Mouse (Mus musculus): ENCODE results near the gene Asprv1. TPM values are rescaled to one million over a fixed set of nuclear protein-coding genes. Genes with fewer than 3 reads are reported as not detected.

The Asprv1 gene
- total and polyA plus RNA-seq, 3 experiments, result 0.33 TPM; not detected in 2

GRCm38 (mm10) chr6:86636495-86636894 lies 8.5 kb downstream of the Asprv1 start:
- H3K27me3 ChIP-seq (ENCODE audit: insufficient read depth, low read length), result peaks cover 4% of the 10 kb centered on the region; the same call in 1 of the 2 replicates
- no peaks in the 10 kb centered on the region for H3K9me3 ChIP-seq (replicated peaks)
- H3K4me1 ChIP-seq (ENCODE audit: insufficient read depth, low read depth, low read length), result peaks cover 52% of the 10 kb centered on the region
- DNase-seq (ENCODE audit: low spot score) (no peak), ATAC-seq (ENCODE audit: extremely low read depth, insufficient number of reproducible peaks, low FRiP score, poor library complexity, severe bottlenecking) (0 out of 2 replicates have a peak, but pooled peaks have one; percentile 29)
- H3K4me3 ChIP-seq (ENCODE audit: low read depth, low read length), result peak overlapping the region; percentile 11; the same call in 1 of the 2 replicates
- TF ChIP-seq TAL1 (conservative IDR thresholded peaks at IDR 0.05; ENCODE audit: low read depth, low read length), result no peak
- TF ChIP-seq GATA2 (IDR thresholded peaks at IDR 0.05; ENCODE audit: borderline replicate concordance, low read depth, low read length), result no peak
- no peak for TF ChIP-seq POLR2AphosphoS5 (IDR thresholded peaks at IDR 0.05; ENCODE audit: insufficient replicate concordance, low read depth, low read length)
- H3K36me3 ChIP-seq (replicated peaks), result no peaks in the 10 kb centered on the region

GRCm38 (mm10) chr6:86637171-86637835 lies 9.3 kb downstream of the Asprv1 start:
- Histone ChIP-seq H3K9me3 (replicated peaks) (no peaks in the 10 kb centered on the region), H3K36me3 (replicated peaks) (no peaks in the 10 kb centered on the region), H3K4me3 (ENCODE audit: low read depth, low read length) (no peak overlapping the region), H3K4me1 (ENCODE audit: insufficient read depth, low read depth, low read length) (peaks cover 57% of the 10 kb centered on the region), H3K27me3 (ENCODE audit: insufficient read depth, low read length) (no peaks in the 10 kb centered on the region)
- DNase-seq (ENCODE audit: low spot score) (no peak), ATAC-seq (ENCODE audit: extremely low read depth, insufficient number of reproducible peaks, low FRiP score, poor library complexity, severe bottlenecking) (peak; percentile 47; the same call in 1 of the 2 replicates)
- TF ChIP-seq TAL1 (conservative IDR thresholded peaks at IDR 0.05; ENCODE audit: low read depth, low read length) (peak; percentile 53), GATA2 (IDR thresholded peaks at IDR 0.05; ENCODE audit: borderline replicate concordance, low read depth, low read length) (no peak)

- Histone ChIP-seq H3K27me3 (ENCODE audit: insufficient read depth, low read length) (no peaks in the 10 kb centered on the region), H3K9me3 (replicated peaks) (no peaks in the 10 kb centered on the region), H3K4me3 (ENCODE audit: low read depth, low read length) (no peak overlapping the region), H3K36me3 (replicated peaks) (no peaks in the 10 kb centered on the region), H3K4me1 (ENCODE audit: insufficient read depth, low read depth, low read length) (peaks cover 62% of the 10 kb centered on the region)
- TF ChIP-seq GATA1 (IDR thresholded peaks at IDR 0.05; ENCODE audit: borderline replicate concordance, low read length) (no peak), TAL1 (conservative IDR thresholded peaks at IDR 0.05; ENCODE audit: low read depth, low read length) (no peak), GATA2 (IDR thresholded peaks at IDR 0.05; ENCODE audit: borderline replicate concordance, low read depth, low read length) (no peak), CTCF (IDR thresholded peaks at IDR 0.05; ENCODE audit: low read depth, low read length) (no peak), POLR2AphosphoS5 (IDR thresholded peaks at IDR 0.05; ENCODE audit: insufficient replicate concordance, low read depth, low read length) (no peak)
- ATAC-seq (ENCODE audit: extremely low read depth, insufficient number of reproducible peaks, low FRiP score, poor library complexity, severe bottlenecking) (no peak), DNase-seq (ENCODE audit: low spot score) (no peak)
Observed at GRCm38 (mm10) chr6:86637860-86638259, 9.9 kb downstream of the Asprv1 start.

- no peaks in the 10 kb centered on the region for H3K9me3 ChIP-seq (replicated peaks)
- no peak overlapping the region for H3K4me3 ChIP-seq (ENCODE audit: low read depth, low read length)
- no peaks in the 10 kb centered on the region for H3K27me3 ChIP-seq (ENCODE audit: insufficient read depth, low read length)
- ATAC-seq (ENCODE audit: extremely low read depth, insufficient number of reproducible peaks, low FRiP score, poor library complexity, severe bottlenecking), result no peak
- H3K4me1 ChIP-seq (ENCODE audit: insufficient read depth, low read depth, low read length), result peaks cover 62% of the 10 kb centered on the region
- no peak for TF ChIP-seq POLR2AphosphoS5 (IDR thresholded peaks at IDR 0.05; ENCODE audit: insufficient replicate concordance, low read depth, low read length)
- TF ChIP-seq GATA1 (IDR thresholded peaks at IDR 0.05; ENCODE audit: borderline replicate concordance, low read length), result no peak
- TF ChIP-seq TAL1 (conservative IDR thresholded peaks at IDR 0.05; ENCODE audit: low read depth, low read length), result no peak
- TF ChIP-seq GATA2 (IDR thresholded peaks at IDR 0.05; ENCODE audit: borderline replicate concordance, low read depth, low read length), result no peak
- no peak for TF ChIP-seq CTCF (IDR thresholded peaks at IDR 0.05; ENCODE audit: low read depth, low read length)
- no peak for DNase-seq (ENCODE audit: low spot score)
- H3K36me3 ChIP-seq (replicated peaks), result no peaks in the 10 kb centered on the region
Observed at GRCm38 (mm10) chr6:86638434-86638833, 10.5 kb downstream of the Asprv1 start.

- H3K4me3 ChIP-seq (ENCODE audit: low read depth, low read length), result no peak overlapping the region; the same call in 1 of the 2 replicates
- peaks cover 69% of the 10 kb centered on the region for H3K4me1 ChIP-seq (ENCODE audit: insufficient read depth, low read depth, low read length)
- peak; percentile 79 for ATAC-seq (ENCODE audit: extremely low read depth, insufficient number of reproducible peaks, low FRiP score, poor library complexity, severe bottlenecking)
- DNase-seq (ENCODE audit: low spot score), result peak; percentile 64
- no peaks in the 10 kb centered on the region for H3K36me3 ChIP-seq (replicated peaks)
- H3K27me3 ChIP-seq (ENCODE audit: insufficient read depth, low read length), result no peaks in the 10 kb centered on the region
- H3K9me3 ChIP-seq (replicated peaks), result no peaks in the 10 kb centered on the region
- TF ChIP-seq GATA2 (IDR thresholded peaks at IDR 0.05; ENCODE audit: borderline replicate concordance, low read depth, low read length) (no peak), TAL1 (conservative IDR thresholded peaks at IDR 0.05; ENCODE audit: low read depth, low read length) (peak; percentile 78)
Observed at GRCm38 (mm10) chr6:86639180-86640160, 11.5 kb downstream of the Asprv1 start.

GRCm38 (mm10) chr6:86640161-86640560 lies 12.2 kb downstream of the Asprv1 start:
- H3K9me3 ChIP-seq (replicated peaks), result no peaks in the 10 kb centered on the region
- no peaks in the 10 kb centered on the region for H3K36me3 ChIP-seq (replicated peaks)
- no peak for ATAC-seq (ENCODE audit: extremely low read depth, insufficient number of reproducible peaks, low FRiP score, poor library complexity, severe bottlenecking)
- H3K4me1 ChIP-seq (ENCODE audit: insufficient read depth, low read depth, low read length), result peaks cover 74% of the 10 kb centered on the region
- TF ChIP-seq TAL1 (conservative IDR thresholded peaks at IDR 0.05; ENCODE audit: low read depth, low read length) (no peak), POLR2AphosphoS5 (IDR thresholded peaks at IDR 0.05; ENCODE audit: insufficient replicate concordance, low read depth, low read length) (no peak), CTCF (IDR thresholded peaks at IDR 0.05; ENCODE audit: low read depth, low read length) (no peak), GATA2 (IDR thresholded peaks at IDR 0.05; ENCODE audit: borderline replicate concordance, low read depth, low read length) (no peak), GATA1 (IDR thresholded peaks at IDR 0.05; ENCODE audit: borderline replicate concordance, low read length) (no peak)
- DNase-seq (ENCODE audit: low spot score), result no peak
- H3K27me3 ChIP-seq (ENCODE audit: insufficient read depth, low read length), result no peaks in the 10 kb centered on the region
- no peak overlapping the region for H3K4me3 ChIP-seq (ENCODE audit: low read depth, low read length)
